Mouse (Mus musculus) urinary bladder, postnatal 36 days (tissue): ENCODE data around the gene Alkbh4.
A peak's percentile ranks its signal among the peaks of the same experiment; 100 is the strongest.
"Not testable (repeated sequence)": the region's sequence is repeated elsewhere in the genome, so short reads cannot be mapped to it uniquely, and the experiment has no call there.

Experiments
- DNase-seq, 2 experiments: peaks; one replicate each; pipeline ENCODE4 v3.0.0; 2022; ENCODE audit warnings: low spot score in 2 of 2, mixed read lengths in 1 of 2

Gene Alkbh4

GRCm38 (mm10) chr5:136142746-136143145 is 6.8 kb downstream of the Alkbh4 start:
- DNase-seq: no peak

GRCm38 (mm10) chr5:136143161-136143755 is 7.3 kb downstream of the Alkbh4 start:
- no peak for DNase-seq

- no peak for DNase-seq
Observed at GRCm38 (mm10) chr5:136144606-136145430, 8.9 kb downstream of the Alkbh4 start.

- DNase-seq: no peak
Observed at GRCm38 (mm10) chr5:136146936-136147335, 11.0 kb downstream of the Alkbh4 start.

- DNase-seq: no peak
Observed at GRCm38 (mm10) chr5:136147704-136148103, 11.8 kb downstream of the Alkbh4 start.

GRCm38 (mm10) chr5:136149134-136149576 is 13.2 kb downstream of the Alkbh4 start:
- DNase-seq: not testable (repeated sequence)

- DNase-seq: no peak
Observed at GRCm38 (mm10) chr5:136152365-136152764, 16.4 kb downstream of the Alkbh4 start.

- no peak for DNase-seq
Observed at GRCm38 (mm10) chr5:136155399-136155798, 19.5 kb downstream of the Alkbh4 start.

GRCm38 (mm10) chr5:136160084-136160483 is 24.1 kb downstream of the Alkbh4 start:
- peak; percentile 28 to 40 for DNase-seq

GRCm38 (mm10) chr5:136163807-136164474 is 28.0 kb downstream of the Alkbh4 start:
- no peak for DNase-seq

- DNase-seq: no peak
Observed at GRCm38 (mm10) chr5:136165246-136165645, 29.3 kb downstream of the Alkbh4 start.

GRCm38 (mm10) chr5:136167296-136167695 is 31.4 kb downstream of the Alkbh4 start:
- no peak for DNase-seq

- DNase-seq: no peak
Observed at GRCm38 (mm10) chr5:136168071-136168470, 32.1 kb downstream of the Alkbh4 start.

GRCm38 (mm10) chr5:136169626-136170511 is 33.9 kb downstream of the Alkbh4 start:
- DNase-seq: peak in 1 of 2 experiments; percentile 10

GRCm38 (mm10) chr5:136170512-136171362 is 34.8 kb downstream of the Alkbh4 start, which contains the start of gene Orai2:
Gene Orai2 (minus strand): TSS chr5:136170713.
- peak; percentile 69 to 77 for DNase-seq

- peak; percentile 15 to 28 for DNase-seq
Observed at GRCm38 (mm10) chr5:136171363-136172341, 35.7 kb downstream of the Alkbh4 start.

GRCm38 (mm10) chr5:136172939-136173338 is 37.0 kb downstream of the Alkbh4 start:
- DNase-seq: no peak

- peak; percentile 43 to 47 for DNase-seq
Observed at GRCm38 (mm10) chr5:136173606-136174463, 37.9 kb downstream of the Alkbh4 start.
